Mouse (Mus musculus) brain, embryonic 18.5 days (tissue): ENCODE measurements around the gene Myo1d.

Experiments used
- DNase-seq: peaks from one replicate; pipeline ENCODE4 v3.0.0-alpha.2; 2012; ENCODE audit warnings: low read depth, low spot score

The Myo1d gene

GRCm38 (mm10) chr11:80781535-80781934 lies 1.7 kb upstream of the Myo1d start:
- no peak for DNase-seq

GRCm38 (mm10) chr11:80778916-80779526 lies 804 bp downstream of the Myo1d start:
- DNase-seq, result no peak

- DNase-seq, result no peak
These were observed 1.7 kb downstream of the Myo1d start for GRCm38 (mm10) chr11:80778157-80778556.

- no peak for DNase-seq
These were observed 2.1 kb downstream of the Myo1d start for GRCm38 (mm10) chr11:80777708-80778107.

GRCm38 (mm10) chr11:80775535-80775934 lies 4.3 kb downstream of the Myo1d start:
- DNase-seq, result no peak

GRCm38 (mm10) chr11:80772595-80773210 lies 7.1 kb downstream of the Myo1d start:
- no peak for DNase-seq

- no peak for DNase-seq
These were observed 8.1 kb downstream of the Myo1d start for GRCm38 (mm10) chr11:80771596-80772250.

GRCm38 (mm10) chr11:80771186-80771585 lies 8.6 kb downstream of the Myo1d start:
- DNase-seq, result no peak

DNA sequence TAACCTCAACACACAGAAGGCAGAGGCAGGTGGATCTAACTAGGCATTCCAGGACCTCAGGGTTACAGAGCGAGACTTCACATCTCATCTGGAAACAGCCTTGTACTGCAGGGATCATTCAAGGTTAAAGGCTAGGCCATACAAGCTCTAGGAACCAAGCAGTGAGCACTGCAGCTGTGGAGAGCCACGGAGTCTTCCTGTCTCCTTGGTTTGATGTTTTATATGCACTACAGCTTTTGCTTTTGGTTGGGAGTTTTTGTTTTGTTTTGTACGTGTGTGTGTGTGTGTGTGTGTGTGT lies 12.6 kb downstream of the Myo1d start:
- DNase-seq, result no peak

GRCm38 (mm10) chr11:80766472-80767319 lies 13.1 kb downstream of the Myo1d start:
- no peak for DNase-seq

- no peak for DNase-seq
These were observed 13.8 kb downstream of the Myo1d start for GRCm38 (mm10) chr11:80766068-80766467.

DNA sequence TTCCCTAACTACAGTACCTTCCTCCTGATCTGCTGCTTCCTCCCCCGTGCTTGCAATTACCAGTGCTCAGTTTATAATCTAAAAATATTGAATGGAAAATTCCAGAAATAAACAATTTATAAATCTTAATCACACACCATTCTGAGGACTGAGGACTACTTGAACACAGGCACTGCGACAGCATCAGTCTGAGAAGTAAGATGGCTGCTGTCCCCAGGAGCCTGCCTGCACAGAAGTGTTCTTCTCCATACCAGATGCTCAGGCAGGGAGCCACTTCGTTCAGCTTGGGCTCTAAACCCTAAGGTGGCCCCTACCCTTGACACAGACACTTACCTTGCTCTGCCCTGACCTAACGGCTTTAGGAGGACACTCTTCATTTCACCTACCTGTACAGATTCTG lies 17.8 kb downstream of the Myo1d start:
- DNase-seq, result no peak

- DNase-seq, result no peak
These were observed 18.4 kb downstream of the Myo1d start for GRCm38 (mm10) chr11:80761285-80761974.

- no peak for DNase-seq
These were observed 20.8 kb downstream of the Myo1d start for GRCm38 (mm10) chr11:80759023-80759422.

DNA sequence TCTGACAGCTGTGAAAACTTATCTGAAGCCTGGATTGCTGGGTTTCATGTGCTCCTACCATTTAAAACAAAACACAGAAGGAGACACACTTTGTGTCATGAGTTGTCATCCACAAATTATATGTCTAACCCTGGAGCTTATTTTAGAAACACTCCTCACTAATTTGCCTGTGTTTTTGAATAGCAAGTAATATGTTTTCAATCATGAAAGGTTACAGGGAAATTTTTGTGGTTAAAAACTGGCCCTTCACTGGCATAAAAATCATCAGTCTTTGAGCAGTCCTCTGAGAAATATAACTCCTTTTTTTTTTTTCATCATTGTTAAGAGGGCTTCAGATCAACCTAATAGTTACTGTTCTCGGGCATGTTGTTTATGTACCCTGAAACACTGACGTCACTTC lies 25.6 kb downstream of the Myo1d start:
- no peak for DNase-seq

DNA sequence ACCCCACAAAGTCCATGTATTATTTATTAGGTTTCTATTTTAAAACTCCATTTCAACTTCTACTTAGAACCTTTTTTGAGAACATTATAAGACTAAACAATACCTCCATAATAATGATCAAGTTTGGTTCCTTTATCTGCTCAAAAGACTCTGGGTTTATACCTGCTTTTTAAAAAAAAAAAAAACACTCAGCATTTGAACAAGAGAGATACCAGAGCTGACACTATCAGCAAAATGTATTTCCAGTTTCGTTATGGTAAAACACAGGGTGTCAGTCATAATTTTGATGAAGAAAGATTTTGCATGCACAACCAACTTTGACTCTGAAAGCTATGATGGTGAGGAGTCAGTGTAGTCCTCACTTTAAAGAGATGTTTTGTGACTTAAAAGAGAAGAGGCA lies 28.7 kb downstream of the Myo1d start:
- no peak for DNase-seq

DNA sequence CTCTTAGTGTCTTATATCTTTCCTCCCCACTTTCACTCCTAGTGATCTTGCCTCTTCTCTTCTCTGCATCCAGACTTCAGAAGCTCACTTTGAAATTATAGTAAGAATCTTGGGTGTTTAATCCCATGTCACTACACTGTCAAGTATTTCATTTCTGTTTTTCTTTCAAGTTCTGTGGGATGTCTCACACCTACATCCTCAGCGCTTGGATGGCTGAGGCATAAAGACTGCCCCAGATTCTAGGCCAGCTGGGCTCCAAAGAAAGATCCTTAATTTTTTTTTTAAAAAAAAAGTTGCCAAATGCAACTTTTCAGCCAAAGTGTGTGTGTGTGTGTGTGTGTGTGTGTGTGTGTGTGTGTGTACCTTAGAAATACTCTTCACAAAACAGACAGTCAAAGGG lies 30.6 kb downstream of the Myo1d start:
- DNase-seq, result no peak

DNA sequence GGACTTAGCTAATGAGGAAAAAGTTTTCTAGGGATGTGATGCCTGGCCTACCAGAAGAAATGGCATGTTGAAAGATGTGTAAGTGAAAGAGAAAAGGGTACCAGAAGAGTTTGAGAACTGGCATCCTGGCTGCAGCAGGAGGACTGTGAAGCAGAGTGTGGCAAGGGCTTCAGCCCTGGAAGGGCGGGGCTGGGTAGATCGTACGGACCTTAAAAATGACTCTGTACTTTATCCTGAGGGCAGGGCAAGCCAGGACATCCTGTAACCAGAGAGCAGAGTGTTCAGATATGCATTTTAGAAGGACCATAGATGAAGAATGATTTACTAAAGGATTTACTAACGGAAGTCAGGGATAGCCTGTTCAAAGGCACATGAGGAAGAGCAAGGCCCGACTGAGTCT lies 34.4 kb downstream of the Myo1d start:
- no peak for DNase-seq

GRCm38 (mm10) chr11:80743823-80744410 lies 35.9 kb downstream of the Myo1d start:
- no peak for DNase-seq

GRCm38 (mm10) chr11:80742462-80742861 lies 37.4 kb downstream of the Myo1d start:
- DNase-seq, result no peak

- no peak for DNase-seq
These were observed 45.1 kb downstream of the Myo1d start for GRCm38 (mm10) chr11:80734771-80735170.
